Mouse (Mus musculus): Measurements from ENCODE around the gene Il18bp. TPM values are rescaled to one million over a fixed set of nuclear protein-coding genes. Genes with fewer than 3 reads are reported as not detected.

Il18bp gene
- total RNA-seq, 1 experiment from 2014 or later, result 7.4 TPM

DNA sequence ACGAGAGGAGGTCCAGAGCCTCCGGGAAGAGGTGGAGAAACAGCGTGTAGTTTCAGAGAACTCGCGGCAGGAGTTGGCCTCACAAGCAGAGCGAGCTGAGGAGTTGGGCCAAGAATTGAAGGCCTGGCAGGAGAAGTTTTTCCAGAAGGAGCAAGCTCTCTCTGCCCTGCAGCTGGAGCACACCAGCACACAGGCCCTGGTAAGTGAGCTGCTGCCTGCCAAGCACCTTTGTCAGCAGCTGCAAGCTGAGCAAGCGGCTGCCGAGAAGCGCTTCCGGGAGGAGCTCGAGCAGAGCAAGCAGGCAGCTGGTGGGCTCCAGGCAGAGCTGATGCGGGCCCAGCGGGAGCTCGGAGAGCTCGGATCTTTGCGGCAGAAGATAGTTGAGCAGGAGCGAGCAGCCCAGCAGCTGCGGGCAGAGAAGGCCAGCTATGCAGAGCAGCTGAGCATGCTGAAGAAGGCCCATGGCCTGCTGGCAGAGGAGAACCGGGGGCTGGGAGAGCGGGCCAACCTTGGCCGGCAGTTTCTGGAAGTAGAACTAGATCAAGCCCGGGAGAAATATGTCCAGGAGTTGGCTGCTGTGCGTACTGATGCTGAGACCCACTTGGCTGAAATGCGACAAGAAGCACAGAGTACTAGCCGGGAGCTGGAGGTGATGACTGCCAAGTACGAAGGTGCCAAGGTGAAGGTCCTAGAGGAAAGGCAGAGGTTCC, 17.4 kb downstream of the Il18bp start:
- no peak for DNase-seq

DNA sequence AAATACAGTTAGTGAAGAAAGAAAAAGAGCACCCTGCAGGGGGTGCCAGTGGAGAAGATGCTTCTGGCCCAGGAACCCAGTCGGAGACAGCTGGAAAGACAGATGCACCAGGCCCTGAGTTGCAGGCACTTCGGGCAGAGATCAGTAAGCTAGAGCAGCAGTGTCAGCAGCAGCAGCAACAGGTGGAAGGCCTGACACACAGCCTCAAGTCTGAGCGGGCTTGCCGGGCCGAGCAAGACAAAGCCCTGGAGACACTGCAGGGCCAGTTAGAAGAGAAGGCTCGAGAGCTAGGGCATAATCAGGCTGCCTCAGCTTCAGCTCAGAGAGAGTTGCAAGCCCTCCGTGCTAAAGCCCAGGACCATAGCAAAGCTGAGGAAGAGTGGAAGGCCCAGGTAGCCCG, 18.2 kb downstream of the Il18bp start:
- no peak for DNase-seq

DNA sequence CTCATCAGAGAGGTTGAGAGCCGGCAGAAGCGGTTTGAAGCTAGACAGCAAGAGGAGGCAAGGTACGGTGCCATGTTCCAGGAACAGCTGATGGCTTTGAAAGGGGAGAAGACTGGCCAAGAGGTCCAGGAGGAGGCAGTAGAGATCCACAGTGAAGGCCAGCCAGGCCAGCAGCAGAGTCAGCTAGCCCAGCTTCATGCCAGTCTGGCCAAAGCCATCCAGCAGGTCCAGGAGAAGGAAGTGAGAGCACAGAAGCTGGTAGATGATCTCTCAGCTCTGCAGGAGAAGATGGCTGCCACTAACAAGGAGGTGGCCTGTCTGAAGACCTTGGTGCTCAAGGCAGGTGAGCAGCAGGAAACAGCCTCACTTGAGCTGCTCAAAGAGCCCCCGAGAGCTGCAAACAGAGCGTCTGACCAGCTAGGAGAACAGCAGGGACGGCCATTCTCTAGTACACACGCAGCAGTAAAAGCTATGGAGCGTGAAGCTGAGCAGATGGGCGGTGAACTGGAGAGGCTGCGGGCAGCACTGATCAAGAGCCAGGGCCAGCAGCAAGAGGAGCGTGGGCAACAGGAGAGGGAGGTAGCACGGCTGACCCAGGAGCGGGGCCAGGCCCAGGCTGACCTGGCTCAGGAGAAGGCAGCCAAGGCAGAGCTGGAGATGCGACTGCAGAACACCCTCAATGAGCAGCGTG, 18.9 kb downstream of the Il18bp start:
- no peak for DNase-seq

DNA sequence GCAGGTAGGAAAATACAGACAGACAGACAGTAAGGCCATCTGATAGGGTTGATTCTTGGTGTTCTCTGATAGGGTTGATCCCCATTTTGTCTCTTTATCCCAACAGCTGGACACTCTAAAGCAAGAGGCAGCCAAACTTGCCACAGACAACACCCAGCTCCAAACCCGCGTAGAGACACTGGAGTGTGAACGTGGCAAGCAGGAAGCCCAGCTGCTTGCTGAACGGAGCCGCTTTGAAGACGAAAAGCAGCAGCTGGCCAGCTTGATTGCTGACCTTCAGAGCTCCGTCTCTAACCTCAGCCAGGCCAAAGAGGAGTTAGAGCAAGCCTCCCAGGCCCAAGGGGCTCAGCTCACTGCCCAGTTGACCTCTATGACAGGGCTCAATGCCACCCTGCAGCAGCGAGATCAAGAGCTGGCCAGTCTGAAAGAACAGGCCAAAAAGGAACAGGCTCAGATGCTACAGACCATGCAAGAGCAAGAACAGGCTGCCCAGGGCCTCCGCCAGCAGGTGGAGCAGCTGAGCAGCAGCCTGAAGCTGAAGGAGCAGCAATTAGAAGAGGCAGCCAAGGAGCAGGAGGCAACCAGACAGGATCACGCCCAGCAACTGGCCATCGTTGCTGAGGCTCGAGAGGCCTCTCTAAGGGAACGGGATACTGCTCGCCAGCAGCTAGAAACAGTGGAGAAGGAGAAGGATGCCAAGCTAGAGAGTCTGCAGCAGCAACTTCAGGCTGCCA, 20.1 kb downstream of the Il18bp start:
- peak; percentile 88 for DNase-seq

DNA sequence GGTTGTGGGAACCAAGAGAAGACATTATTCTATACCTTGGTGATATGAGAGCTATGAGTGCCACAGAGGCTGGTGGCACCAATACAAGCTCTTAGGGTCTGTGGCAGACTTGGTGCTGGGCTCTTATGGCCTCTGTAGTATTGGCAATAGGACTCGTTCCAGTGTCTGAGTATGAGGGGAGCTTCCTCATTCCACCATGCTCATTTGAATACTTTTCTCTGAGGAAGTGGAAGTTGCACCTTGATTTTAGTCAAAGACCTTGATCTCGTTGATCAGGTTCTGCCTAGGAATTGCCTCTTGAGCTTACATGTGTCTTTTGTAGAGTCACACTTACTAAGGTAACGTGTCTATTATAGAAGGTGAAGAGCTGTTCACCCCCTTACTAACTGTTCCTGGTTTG, 24.2 kb downstream of the Il18bp start:
- no peak for DNase-seq

- no peak for DNase-seq
Measured at GRCm38 (mm10) chr7:101985081-101985480, 33.4 kb downstream of the Il18bp start.

GRCm38 (mm10) chr7:101982735-101983134, 35.8 kb downstream of the Il18bp start:
- no peak for DNase-seq

GRCm38 (mm10) chr7:101974505-101974904, 44.0 kb downstream of the Il18bp start:
- DNase-seq, result peak; percentile 41

GRCm38 (mm10) chr7:101973730-101974129, 44.8 kb downstream of the Il18bp start:
- DNase-seq, result no peak

- no peak for DNase-seq
Measured at GRCm38 (mm10) chr7:101971721-101972120, 46.8 kb downstream of the Il18bp start.

DNA sequence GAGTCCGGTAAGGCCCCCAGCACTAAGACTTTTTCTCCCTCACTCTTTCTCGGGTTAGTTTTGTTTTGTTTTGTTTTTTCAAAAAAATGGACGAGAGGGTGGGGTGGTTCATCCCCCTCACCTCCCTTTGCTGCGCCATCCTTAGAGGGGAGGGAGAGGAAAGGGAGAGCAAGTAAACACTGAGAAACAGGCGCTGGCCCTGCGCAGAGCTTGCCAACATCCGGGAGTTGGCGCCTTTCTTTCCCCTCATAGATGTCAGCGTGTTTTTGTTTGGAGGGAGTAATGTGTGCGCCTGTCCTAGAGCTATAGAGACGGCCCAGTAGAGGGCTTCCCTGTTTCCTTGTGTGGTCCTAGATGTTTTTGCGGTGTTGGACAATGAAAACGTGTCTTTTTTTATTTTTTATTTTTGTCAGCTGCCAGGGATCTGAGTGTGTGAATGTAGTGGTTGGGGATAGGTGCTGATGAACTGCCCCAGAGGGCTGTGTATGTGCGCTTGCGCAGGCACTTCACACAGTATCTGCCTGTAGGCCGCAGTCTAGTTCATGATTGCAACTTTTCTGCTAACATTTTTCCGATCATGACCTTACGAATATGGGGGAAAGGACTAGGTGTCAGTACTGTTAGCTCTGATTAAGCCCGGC, 47.5 kb downstream of the Il18bp start:
- DNase-seq, result peak; percentile 70

- peak; percentile 90 for DNase-seq
Measured at GRCm38 (mm10) chr7:101970429-101970775, 48.1 kb downstream of the Il18bp start.

GRCm38 (mm10) chr7:101969694-101970428, 48.6 kb downstream of the Il18bp start:
- DNase-seq, result peak; percentile 88

DNA sequence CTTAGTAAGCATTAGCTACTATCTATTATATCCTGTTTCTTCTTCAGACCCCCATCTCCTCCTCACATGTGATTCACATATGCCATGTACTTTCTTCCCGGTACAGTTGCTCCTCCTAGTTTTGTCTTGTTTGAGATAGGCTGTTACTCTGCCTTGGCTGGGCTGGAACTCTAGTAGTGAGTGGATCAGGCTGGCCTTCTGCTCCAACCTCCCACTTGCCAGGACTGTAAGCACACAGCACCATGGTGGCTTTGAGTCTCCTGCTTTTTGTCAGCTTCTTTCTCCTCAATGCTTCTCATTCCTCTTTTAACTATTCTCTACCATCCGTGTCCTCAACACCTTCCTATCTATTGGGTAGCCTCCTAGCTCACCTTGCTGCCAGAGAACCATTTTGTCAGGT, 49.7 kb downstream of the Il18bp start:
- DNase-seq, result no peak

DNA sequence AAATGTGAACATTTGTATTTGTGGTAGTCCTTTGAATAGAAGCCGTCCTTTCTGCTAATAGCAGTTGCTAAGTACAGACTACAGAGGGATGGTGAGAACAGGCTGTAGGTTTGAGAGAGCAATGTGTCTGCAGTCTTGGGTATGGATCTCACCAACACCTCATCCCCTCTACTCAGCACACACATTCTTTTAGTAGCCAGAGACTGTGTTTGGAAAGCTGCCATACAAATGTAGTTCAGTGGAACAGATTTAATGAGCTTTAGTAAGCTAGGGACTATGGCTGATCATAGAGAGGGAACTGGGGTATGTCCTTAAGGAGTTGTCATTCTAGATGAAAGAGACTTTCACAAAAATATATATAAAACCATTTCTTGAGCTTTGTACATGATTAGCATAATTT, 51.2 kb downstream of the Il18bp start:
- no peak for DNase-seq

GRCm38 (mm10) chr7:101965606-101966005, 52.9 kb downstream of the Il18bp start:
- no peak for DNase-seq

Other genes starting within 250 kb of the Il18bp start
- 17.1 and 33.0 TPM in 2 replicates for gene Phox2a, start 200.4 kb downstream of the Il18bp start, total RNA-seq (2021)
- 101 and 110 TPM in 2 replicates for gene Inppl1, start 180.5 kb downstream of the Il18bp start, total RNA-seq (2021)
- 1.5 TPM in 1 of 2 replicates, not detected in the other for gene Folr2, start 161.5 kb downstream of the Il18bp start, total RNA-seq (2021)
- 26.7 and 41.7 TPM in 2 replicates for gene Anapc15, start 155.0 kb downstream of the Il18bp start, total RNA-seq (2021)
- 6.8 and 7.9 TPM in 2 replicates for gene Folr1, start 147.9 kb downstream of the Il18bp start, total RNA-seq (2021)
- 99.9 and 103 TPM in 2 replicates for gene Lamtor1, start 112.8 kb downstream of the Il18bp start, total RNA-seq (2021)
- not detected in 2 replicates for gene Tomt, start 112.3 kb downstream of the Il18bp start, total RNA-seq (2021)
- 13.3 and 17.2 TPM in 2 replicates for gene Lrrc51, start 84.8 kb downstream of the Il18bp start, total RNA-seq (2021)
- 168 and 210 TPM in 2 replicates for gene Numa1, start 84.6 kb downstream of the Il18bp start, total RNA-seq (2021)
- 28.5 and 34.7 TPM in 2 replicates for gene Rnf121, start 46.8 kb upstream of the Il18bp start, total RNA-seq (2021)
- gene Xndc1, start 46.8 kb upstream of the Il18bp start, total RNA-seq (2021), result 18.0 and 19.9 TPM in 2 replicates
- 0.33 and 1.9 TPM in 2 replicates for gene Xntrpc, start 47.0 kb upstream of the Il18bp start, total RNA-seq (2021)
- 0.67 TPM in 1 of 2 replicates, not detected in the other for gene Trpc2, start 64.4 kb upstream of the Il18bp start, total RNA-seq (2021)
- gene Art1, start 83.1 kb upstream of the Il18bp start, total RNA-seq (2021), result not detected in 2 replicates
- gene Art5, start 90.8 kb upstream of the Il18bp start, total RNA-seq (2021), result not detected in 2 replicates
- gene Chrna10, start 98.1 kb upstream of the Il18bp start, total RNA-seq (2021), result not detected in 2 replicates
- 60.8 and 61.0 TPM in 2 replicates for gene Nup98, start 191.5 kb upstream of the Il18bp start, total RNA-seq (2021)
- 82.3 and 110 TPM in 2 replicates for gene Pgap2, start 191.5 kb upstream of the Il18bp start, total RNA-seq (2021)
- gene Rhog, start 237.4 kb upstream of the Il18bp start, total RNA-seq (2021), result 58.9 and 59.7 TPM in 2 replicates
- gene Stim1, start 249.1 kb upstream of the Il18bp start, total RNA-seq (2021), result 52.4 and 65.8 TPM in 2 replicates

Data from adrenal gland, postnatal 25 days (tissue).